Mouse (Mus musculus) layer of hippocampus, adult 8-10 months (tissue): ENCODE results near the gene Prune2. TPM values are rescaled to one million over a fixed set of nuclear protein-coding genes. Genes with fewer than 3 reads are reported as not detected.
"Not testable (repeated sequence)": the region's sequence is repeated elsewhere in the genome, so short reads cannot be mapped to it uniquely, and the experiment has no call there.

Experiments
- DNase-seq, 2 experiments: peaks; one replicate each; pipeline ENCODE4 v3.0.0; 2022; ENCODE audit warnings: low spot score in 2 of 2
- total RNA-seq, 4 experiments: library from RNA; stranded (reverse); gene quantifications; 2 replicates each; pipeline ENCODE4 v1.2.4; 2022

Gene Prune2
- total RNA-seq, 4 experiments from 2014 or later, result 80.4 to 87.7 (median 84.4) TPM

DNA sequence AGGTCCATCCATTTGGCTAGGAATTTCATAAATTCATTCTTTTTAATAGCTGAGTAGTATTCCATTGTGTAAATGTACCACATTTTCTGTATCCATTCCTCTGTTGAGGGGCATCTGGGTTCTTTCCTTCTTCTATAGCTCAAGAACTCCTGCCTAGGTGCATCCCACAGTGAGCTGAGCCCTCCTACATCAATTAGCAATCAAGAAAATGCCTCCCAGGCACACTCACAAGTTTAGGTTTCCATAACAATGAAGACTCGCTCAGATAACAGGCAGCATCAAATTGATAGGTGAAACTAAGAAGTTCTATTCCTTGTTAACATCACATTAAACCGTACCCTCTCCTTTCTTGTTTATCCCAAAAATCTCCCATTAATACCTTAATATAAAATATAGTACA is 218.6 kb downstream of the Prune2 start:
- not testable (repeated sequence) for DNase-seq

- DNase-seq, result peak; percentile 16 to 34
Observed at GRCm38 (mm10) chr19:17180506-17180905, 224.6 kb downstream of the Prune2 start.

GRCm38 (mm10) chr19:17194730-17195129 is 238.8 kb downstream of the Prune2 start:
- no peak for DNase-seq

DNA sequence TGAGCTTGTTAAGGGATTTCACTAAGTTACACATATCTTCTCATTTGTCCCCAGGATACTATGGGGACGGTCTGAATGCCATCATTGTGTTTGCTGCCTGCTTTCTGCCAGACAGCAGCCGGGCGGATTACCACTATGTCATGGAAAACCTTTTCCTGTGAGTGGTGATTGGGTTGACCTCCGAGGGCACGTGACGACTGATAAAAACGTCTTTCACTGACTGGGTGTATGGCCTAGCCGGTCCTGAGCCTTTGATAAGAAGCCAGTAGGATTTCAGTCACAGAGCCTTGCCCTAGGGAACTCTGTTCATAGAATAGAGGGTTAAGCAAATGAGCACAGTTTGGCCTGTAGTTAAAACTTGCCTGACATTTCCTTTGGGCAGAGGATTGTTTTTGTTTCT is 243.1 kb downstream of the Prune2 start:
- no peak for DNase-seq

DNA sequence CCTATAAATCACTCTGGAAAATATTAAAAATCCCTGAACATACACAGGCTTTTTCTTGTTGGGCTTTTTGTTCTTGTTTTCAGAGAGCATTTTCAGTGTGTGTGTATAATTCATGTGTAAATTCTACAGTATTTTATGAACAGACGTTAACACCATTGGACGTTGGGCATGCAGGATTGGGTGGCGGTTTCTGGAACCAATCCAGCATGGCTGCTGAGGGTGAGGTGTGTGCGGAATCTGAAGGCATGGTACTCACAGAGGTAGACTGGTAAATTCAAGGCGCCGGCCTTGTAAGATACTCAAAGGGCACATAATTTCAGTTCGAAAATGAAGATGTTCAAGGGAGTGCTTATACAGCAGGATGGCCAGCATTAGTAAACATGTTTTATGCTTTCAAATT is 251.2 kb downstream of the Prune2 start:
- no peak for DNase-seq

- DNase-seq, result no peak
Observed at GRCm38 (mm10) chr19:17210541-17210940, 254.6 kb downstream of the Prune2 start.

DNA sequence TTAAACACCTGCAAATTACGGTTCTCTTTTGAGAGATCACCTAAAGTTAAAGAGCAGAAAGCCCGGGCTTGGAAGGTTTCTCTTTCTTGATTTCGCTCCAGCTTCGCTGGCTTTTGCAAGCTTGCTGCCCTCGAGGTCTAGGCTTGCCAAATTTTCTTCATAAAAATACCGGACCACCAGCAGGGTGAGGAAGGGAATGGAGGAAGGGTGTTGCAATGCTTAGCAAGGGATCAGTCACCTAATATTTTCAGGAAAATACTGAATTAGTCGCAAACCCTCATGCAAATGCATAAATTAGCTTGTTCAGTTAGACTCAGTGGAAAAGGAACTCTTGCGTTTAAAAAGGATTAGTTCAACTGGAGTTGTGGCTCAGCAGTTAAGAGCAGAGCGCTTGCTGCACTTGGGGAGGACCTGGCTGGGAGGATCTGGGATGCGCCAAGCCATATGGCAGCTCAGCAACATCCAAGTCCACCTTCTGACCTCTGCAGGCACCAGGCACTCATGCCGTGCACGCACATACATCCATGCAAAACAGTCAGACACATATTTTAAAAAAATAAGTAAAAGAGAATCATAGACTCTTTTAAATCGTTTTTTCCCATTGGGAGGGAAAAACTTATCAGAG is 259.1 kb downstream of the Prune2 start:
- DNase-seq, result no peak

GRCm38 (mm10) chr19:17218195-17218594 is 262.3 kb downstream of the Prune2 start:
- no peak for DNase-seq

GRCm38 (mm10) chr19:17223801-17224200 is 267.9 kb downstream of the Prune2 start:
- DNase-seq, result no peak

DNA sequence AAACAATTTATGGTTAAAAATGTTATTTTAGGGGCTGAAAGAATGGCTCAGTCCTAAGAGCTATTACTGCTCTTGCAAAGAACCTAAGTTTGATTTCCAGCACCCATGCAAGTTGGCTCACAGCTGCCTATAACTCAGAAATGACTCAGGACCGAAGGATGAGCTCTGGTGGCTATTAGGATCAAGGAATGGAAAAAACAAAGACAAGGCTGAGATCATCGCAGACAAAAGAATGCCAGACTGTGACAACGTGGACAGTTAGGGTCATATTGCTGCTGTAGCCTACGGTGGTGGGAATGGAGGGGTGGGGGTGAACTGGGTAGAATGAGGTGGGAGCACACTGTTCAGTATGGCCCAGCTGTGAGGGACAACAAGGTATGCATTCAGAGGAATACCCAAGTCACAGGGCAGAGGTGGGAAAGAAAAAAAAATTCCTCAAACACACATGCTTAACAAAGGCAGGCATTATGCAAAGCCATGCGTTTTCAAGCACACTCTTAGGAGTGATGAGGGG is 269.7 kb downstream of the Prune2 start:
- no peak for DNase-seq

- no peak for DNase-seq
Observed at GRCm38 (mm10) chr19:17226096-17226495, 270.2 kb downstream of the Prune2 start.

- DNase-seq, result no peak
Observed at GRCm38 (mm10) chr19:17230013-17230412, 274.1 kb downstream of the Prune2 start.

DNA sequence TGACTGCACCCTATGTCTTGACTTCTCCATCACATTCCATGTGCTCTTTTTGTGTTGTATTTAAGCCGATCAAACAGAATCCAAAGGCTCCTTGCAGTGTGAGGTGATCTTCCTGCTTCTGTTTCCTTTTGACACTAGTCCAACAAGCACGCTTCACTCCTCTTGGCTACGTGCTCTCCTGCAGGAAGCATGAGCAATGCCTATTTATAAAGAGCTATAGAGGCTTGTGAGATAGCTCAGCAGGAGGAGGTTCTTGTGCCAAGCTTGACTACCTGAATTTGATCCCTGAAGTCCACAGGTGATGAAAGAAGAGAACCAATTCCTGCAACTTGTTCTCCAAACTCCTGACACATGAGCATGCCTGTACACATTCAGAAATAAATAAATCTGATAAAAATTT is 282.6 kb downstream of the Prune2 start:
- no peak for DNase-seq

- peak; percentile 5 to 8 for DNase-seq
Observed at GRCm38 (mm10) chr19:17240170-17241077, 284.5 kb downstream of the Prune2 start.

- no peak for DNase-seq
Observed at GRCm38 (mm10) chr19:17241206-17241605, 285.3 kb downstream of the Prune2 start.

DNA sequence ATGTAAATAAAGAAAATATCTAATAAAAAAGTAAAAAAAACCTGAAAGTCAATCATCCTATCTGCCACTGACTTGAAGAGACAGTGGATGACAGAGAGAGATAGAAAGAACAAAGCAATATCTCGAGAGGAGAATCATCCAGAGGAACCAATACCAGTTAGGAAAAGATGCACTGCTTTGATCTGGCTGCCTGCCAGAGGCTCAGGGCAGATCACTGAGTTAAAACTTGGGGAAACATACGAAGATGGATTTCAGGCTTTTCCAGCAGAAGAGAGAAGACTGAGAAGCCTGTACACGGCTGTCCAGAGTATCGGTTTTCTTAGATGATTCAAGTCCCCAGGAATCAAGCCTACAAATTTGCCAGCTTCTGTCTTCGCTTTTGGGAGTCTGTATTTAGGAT is 287.0 kb downstream of the Prune2 start:
- DNase-seq, result no peak

- DNase-seq, result no peak
Observed at GRCm38 (mm10) chr19:17244544-17244943, 288.6 kb downstream of the Prune2 start.

- DNase-seq, result no peak
Observed at GRCm38 (mm10) chr19:17247352-17247925, 291.5 kb downstream of the Prune2 start.

- no peak for DNase-seq
Observed at GRCm38 (mm10) chr19:17249691-17250090, 293.8 kb downstream of the Prune2 start.

GRCm38 (mm10) chr19:17250801-17251200 is 294.9 kb downstream of the Prune2 start:
- DNase-seq, result no peak

DNA sequence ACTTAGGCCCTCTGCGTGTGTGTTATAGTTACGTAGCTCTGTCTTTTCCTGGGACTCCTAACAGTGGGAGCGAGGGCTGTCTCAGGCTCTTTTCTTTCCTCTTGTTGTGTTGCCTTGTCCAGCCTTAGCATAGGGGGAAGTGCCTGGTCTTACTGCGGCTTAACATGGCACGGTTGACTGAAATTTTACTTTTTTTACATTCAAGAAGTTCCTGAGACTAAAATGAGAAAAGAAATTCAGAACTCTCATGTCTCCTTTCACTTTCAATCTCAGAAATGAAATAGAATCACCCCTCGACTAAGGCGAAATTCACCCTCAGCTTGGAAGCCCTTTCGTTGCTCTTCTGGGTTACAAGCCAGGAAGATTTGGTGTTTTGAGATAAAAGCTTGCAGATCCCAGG is 295.5 kb downstream of the Prune2 start:
- DNase-seq, result no peak

DNA sequence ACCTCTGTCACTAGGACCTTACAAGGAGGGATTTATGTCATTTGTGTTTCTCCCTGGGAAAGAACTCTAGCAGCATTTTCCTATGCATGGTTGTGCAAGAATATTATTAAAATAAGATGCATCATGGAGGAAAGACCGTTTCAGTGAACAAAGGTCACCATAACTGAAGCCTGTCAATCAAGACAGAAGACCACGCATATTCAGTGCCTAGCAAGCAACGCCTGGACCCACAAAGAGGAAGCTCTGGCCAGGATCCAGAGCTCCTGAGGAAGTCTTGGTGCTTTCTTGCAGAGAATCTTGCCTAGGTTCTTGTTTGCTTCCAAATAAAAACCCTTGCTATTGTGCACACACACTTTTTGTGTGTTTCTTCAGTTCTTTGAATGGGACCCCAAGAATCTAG is 296.9 kb downstream of the Prune2 start:
- DNase-seq, result no peak
